Mouse (Mus musculus): ENCODE data around the gene Pcyt2. TPM values are rescaled to one million over a fixed set of nuclear protein-coding genes. Genes with fewer than 3 reads are reported as not detected.

Pcyt2 gene
- total and polyA plus RNA-seq, 3 experiments: 86.7 to 87.3 TPM; not detected in 1

GRCm38 (mm10) chr11:120659509-120660300, 42.0 kb upstream of the Pcyt2 start:
- H3K9ac ChIP-seq (ENCODE audit: control insufficient read depth, low read depth, low read length, poor library complexity, severe bottlenecking): no peak overlapping the region
- peaks cover 2 to 7% of the 10 kb centered on the region in 2 experiments; a peak in 3 of 4 replicates for H3K27me3 ChIP-seq (ENCODE audit: control insufficient read depth in 1 of 2, insufficient read depth in 2 of 2, low read length in 2 of 2)
- no peak overlapping the region for H3K4me3 ChIP-seq (ENCODE audit: control insufficient read depth in 1 of 2, insufficient read depth in 1 of 2, low read depth in 2 of 2, low read length in 2 of 2)
- H3K4me1 ChIP-seq (ENCODE audit: control insufficient read depth in 1 of 2, insufficient read depth in 2 of 2, low read length in 2 of 2): no peaks in the 10 kb centered on the region
- H3K79me2 ChIP-seq (ENCODE audit: control insufficient read depth, insufficient read depth, low read length, poor library complexity): no peaks in the 10 kb centered on the region
- DNase-seq (ENCODE audit: low read depth, low spot score): no peak
- H3K36me3 ChIP-seq (ENCODE audit: control insufficient read depth in 1 of 2, insufficient read depth in 2 of 2, low read length in 2 of 2): no peaks in the 10 kb centered on the region
- H3K27ac ChIP-seq (ENCODE audit: control insufficient read depth, low read depth, low read length): no peak overlapping the region
- no peak for TF ChIP-seq POLR2AphosphoS5 (IDR thresholded peaks at IDR 0.05; ENCODE audit: borderline replicate concordance, low read depth, low read length)
- TF ChIP-seq NRF1 (IDR thresholded peaks at IDR 0.05; ENCODE audit: insufficient read depth, low read depth, low read length, poor library complexity, severe bottlenecking): no peak
- no peak for TF ChIP-seq ZNF384 (IDR thresholded peaks at IDR 0.05; ENCODE audit: low read depth, low read length)
- no peak for TF ChIP-seq E2F4 (IDR thresholded peaks at IDR 0.05; ENCODE audit: borderline replicate concordance, low read depth, low read length)
- TF ChIP-seq USF1 (IDR thresholded peaks at IDR 0.05; ENCODE audit: low read depth, low read length): no peak
- TF ChIP-seq MXI1 (IDR thresholded peaks at IDR 0.05; ENCODE audit: low read depth, low read length): no peak
- TF ChIP-seq SIN3A (IDR thresholded peaks at IDR 0.05; ENCODE audit: low read length): no peak
- no peak for TF ChIP-seq NELFE (IDR thresholded peaks at IDR 0.05; ENCODE audit: low read depth, low read length)
- no peak for TF ChIP-seq ZKSCAN1 (IDR thresholded peaks at IDR 0.05; ENCODE audit: low read depth, low read length)
- TF ChIP-seq ZMIZ1 (IDR thresholded peaks at IDR 0.05; ENCODE audit: low read depth, low read length): no peak
- TF ChIP-seq JUND (IDR thresholded peaks at IDR 0.05; ENCODE audit: low read depth, low read length): no peak
- TF ChIP-seq BHLHE40 (IDR thresholded peaks at IDR 0.05; ENCODE audit: borderline replicate concordance, low read depth, low read length): no peak
- TF ChIP-seq CHD2 (IDR thresholded peaks at IDR 0.05; ENCODE audit: low read length): no peak
- TF ChIP-seq ETS1 (IDR thresholded peaks at IDR 0.05; ENCODE audit: low read depth, low read length): no peak
- no peak for TF ChIP-seq GABPA (IDR thresholded peaks at IDR 0.05; ENCODE audit: low read depth, low read length)
- no peak for TF ChIP-seq MAZ (IDR thresholded peaks at IDR 0.05; ENCODE audit: low read depth, low read length)
- no peak for TF ChIP-seq POLR2AphosphoS2 (IDR thresholded peaks at IDR 0.05; ENCODE audit: low read length)
- TF ChIP-seq MEF2A (IDR thresholded peaks at IDR 0.05; ENCODE audit: extremely low read depth, insufficient replicate concordance, low read depth, low read length, poor library complexity, severe bottlenecking): no peak
- no peaks in the 10 kb centered on the region for H3K9me3 ChIP-seq (replicated peaks; ENCODE audit: insufficient read depth, low read length)

DNA sequence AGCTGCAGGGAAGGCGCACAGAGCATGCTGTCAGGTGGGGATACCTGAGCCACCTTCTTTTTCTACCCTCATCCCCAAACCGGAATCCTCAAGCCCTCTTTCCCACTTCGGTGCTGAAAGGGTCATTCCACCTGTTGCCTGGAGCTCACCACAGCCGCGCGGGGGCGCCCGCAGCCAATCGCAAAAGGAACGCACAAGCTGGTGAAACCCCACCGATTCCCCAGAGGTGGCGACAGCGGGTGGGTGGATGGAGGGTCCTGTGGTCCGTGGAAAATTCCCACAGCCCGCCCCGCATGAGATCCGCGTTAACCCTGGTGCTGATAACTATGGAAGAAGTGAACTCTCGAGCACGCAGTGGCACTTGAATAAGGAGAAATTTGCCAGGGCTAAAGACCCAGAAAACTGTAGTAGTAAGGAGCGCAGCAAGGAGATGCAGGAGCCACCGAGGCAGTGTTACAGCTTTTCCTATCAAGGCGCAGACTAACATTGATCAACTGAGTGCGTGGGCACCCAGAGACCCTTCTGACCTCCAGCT, 41.2 kb upstream of the Pcyt2 start:
- no peak for DNase-seq (ENCODE audit: low read depth, low spot score)
- no peak overlapping the region for H3K9ac ChIP-seq (ENCODE audit: control insufficient read depth, low read depth, low read length, poor library complexity, severe bottlenecking)

More for the DNA sequence above, 41.2 kb upstream of the Pcyt2 start:
- Histone ChIP-seq H3K27me3 (ENCODE audit: control insufficient read depth in 1 of 2, insufficient read depth in 2 of 2, low read length in 2 of 2) (peaks cover 2 to 7% of the 10 kb centered on the region in 2 experiments; a peak in 3 of 4 replicates), H3K9me3 (replicated peaks; ENCODE audit: insufficient read depth, low read length) (no peaks in the 10 kb centered on the region), H3K79me2 (ENCODE audit: control insufficient read depth, insufficient read depth, low read length, poor library complexity) (no peaks in the 10 kb centered on the region), H3K36me3 (ENCODE audit: control insufficient read depth in 1 of 2, insufficient read depth in 2 of 2, low read length in 2 of 2) (no peaks in the 10 kb centered on the region), H3K27ac (ENCODE audit: control insufficient read depth, low read depth, low read length) (no peak overlapping the region), H3K4me1 (ENCODE audit: control insufficient read depth in 1 of 2, insufficient read depth in 2 of 2, low read length in 2 of 2) (no peaks in the 10 kb centered on the region), H3K4me3 (ENCODE audit: control insufficient read depth in 1 of 2, insufficient read depth in 1 of 2, low read depth in 2 of 2, low read length in 2 of 2) (no peak overlapping the region)
- TF ChIP-seq HCFC1 (IDR thresholded peaks at IDR 0.05; ENCODE audit: low read depth, low read length): no peak
- no peak for TF ChIP-seq MAZ (IDR thresholded peaks at IDR 0.05; ENCODE audit: low read depth, low read length)
- no peak for TF ChIP-seq MYC (IDR thresholded peaks at IDR 0.05; ENCODE audit: low read depth, low read length)
- TF ChIP-seq RCOR1 (IDR thresholded peaks at IDR 0.05; ENCODE audit: low read depth, low read length): no peak
- no peak for TF ChIP-seq KAT2A (conservative IDR thresholded peaks at IDR 0.05; ENCODE audit: low read depth, low read length)
- no peak for TF ChIP-seq RAD21 (IDR thresholded peaks at IDR 0.05; ENCODE audit: low read depth, low read length)
- TF ChIP-seq ZC3H11A (IDR thresholded peaks at IDR 0.05; ENCODE audit: low read depth, low read length): no peak
- no peak for TF ChIP-seq ZMIZ1 (IDR thresholded peaks at IDR 0.05; ENCODE audit: low read depth, low read length)
- TF ChIP-seq MYB (IDR thresholded peaks at IDR 0.05; ENCODE audit: low read depth, low read length): no peak
- no peak for TF ChIP-seq CTCF (IDR thresholded peaks at IDR 0.05 in 2 of 3, conservative IDR thresholded peaks at IDR 0.05 in 1 of 3; ENCODE audit: control insufficient read depth in 1 of 3, insufficient read depth in 1 of 3, low read depth in 2 of 3, low read length in 3 of 3, poor library complexity in 1 of 3, severe bottlenecking in 1 of 3)
- TF ChIP-seq ETS1 (IDR thresholded peaks at IDR 0.05; ENCODE audit: low read depth, low read length): no peak

Measured in MEL (cell line).